Mouse (Mus musculus) liver, embryonic 14.5 days (tissue): ENCODE data around the gene Ppargc1a.

Source experiments
- CTCF ChIP-seq: IDR thresholded peaks from 2 replicates; pipeline ENCODE4 v1.5.1; 2016; ENCODE audit warnings: antibody characterized with exemption, low read depth, control low read depth
- EP300 ChIP-seq: IDR thresholded peaks from 2 replicates; pipeline ENCODE4 v1.6.1; 2016; ENCODE audit warnings: antibody characterized with exemption, low read depth

DNA sequence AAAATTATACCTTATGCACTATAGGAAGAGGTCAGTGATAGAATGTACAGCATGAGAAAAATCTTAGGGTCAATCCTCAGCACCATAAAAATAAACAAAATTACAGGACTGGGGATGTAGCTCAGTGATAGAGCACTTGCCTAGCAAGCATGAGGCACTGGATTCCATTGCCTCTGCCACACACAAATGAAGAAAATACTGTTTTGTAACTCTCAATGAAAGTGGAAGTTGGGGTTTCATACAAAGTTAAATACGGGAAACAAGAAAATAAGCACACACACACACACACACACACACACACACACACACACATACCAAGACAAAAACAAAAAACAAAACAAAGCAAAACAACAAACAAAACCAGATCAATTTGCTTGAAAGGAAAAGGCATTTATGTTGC, 10.1 kb upstream of the Ppargc1a start:
- no peak for TF ChIP-seq CTCF
- TF ChIP-seq EP300: no peak
